Mouse (Mus musculus): ENCODE measurements at regions not wholly inside any gene's neighbourhood (a gene's known extent, or its start where the extent isn't known, plus 50 kb on each side); places are given as distances from the start of the nearest gene placed in this dataset.

- no peak for DNase-seq
These were observed 133.8 kb downstream of the Mylk4 start for GRCm38 (mm10) chr13:32649982-32650381.

DNA sequence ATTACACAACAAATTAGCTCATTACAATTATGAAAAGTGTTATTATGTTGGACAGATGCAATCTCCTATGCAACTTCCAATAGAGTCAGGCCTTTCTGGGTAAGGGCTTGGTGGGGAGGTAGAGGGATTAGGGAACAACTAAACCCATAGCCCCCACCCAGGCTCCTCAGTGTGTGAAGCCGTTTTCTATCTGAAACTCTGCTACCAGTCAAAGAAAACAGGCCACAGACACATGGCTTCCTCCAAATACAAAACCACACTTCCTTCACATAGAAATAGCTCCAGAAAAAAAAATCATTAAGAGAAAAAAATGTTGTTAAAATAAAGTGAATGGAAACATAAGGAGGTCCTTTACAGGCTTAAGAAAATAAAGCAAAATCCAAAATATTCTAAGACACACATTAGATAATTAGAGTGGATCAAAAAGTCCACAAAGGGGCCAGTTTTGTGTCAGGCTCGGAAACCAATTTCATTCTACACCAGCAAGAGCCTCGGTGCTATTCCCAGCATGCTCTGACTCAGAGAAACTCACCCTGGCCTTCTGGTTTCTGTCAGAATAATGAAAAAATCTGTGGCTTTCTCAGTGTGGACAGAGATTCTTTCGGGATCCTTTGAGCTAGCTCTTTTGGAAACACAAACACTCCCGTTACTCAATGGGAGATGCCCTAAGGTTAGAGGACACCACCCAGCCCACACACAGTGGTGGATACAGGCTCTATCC, 140.6 kb downstream of the Mylk4 start:
- intact Hi-C loops (cut with DNase I): no loop called here
- no peak for TF ChIP-seq CTCF (IDR thresholded peaks at IDR 0.05)
- H3K4me3 ChIP-seq: no peak overlapping the region
- H3K27ac ChIP-seq: no peak overlapping the region
- DNase-seq: no peak

More at GRCm38 (mm10) chr13:32649982-32650381, 133.8 kb downstream of the Mylk4 start:
- H3K4me3 ChIP-seq: no peak overlapping the region
- no peak for TF ChIP-seq CTCF (IDR thresholded peaks at IDR 0.05)
- no peak overlapping the region for H3K27ac ChIP-seq
- intact Hi-C loops (cut with DNase I): no loop called here

DNA sequence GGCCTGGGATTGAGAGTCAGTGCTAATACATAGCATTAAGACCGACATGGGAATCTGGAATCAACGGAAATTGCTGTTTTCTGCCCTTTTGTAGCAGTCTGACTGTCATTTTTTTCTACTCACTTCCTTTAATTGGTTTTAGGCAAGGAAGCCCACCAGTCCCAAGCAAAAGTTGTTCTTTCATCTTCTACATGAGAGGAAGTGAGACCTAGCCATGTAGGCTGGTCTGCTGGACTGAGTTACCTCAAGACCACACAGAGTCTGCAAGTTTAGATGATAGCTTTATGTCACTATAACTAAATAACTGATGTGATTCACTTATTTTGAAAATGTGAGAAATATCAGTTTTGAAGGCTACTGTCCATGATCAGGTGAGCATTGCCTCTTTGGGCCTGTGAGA, 142.8 kb downstream of the Mylk4 start:
- H3K27ac ChIP-seq: no peak overlapping the region
- intact Hi-C loops (cut with DNase I): no loop called here
- H3K4me3 ChIP-seq: no peak overlapping the region
- TF ChIP-seq CTCF (IDR thresholded peaks at IDR 0.05): no peak
- DNase-seq: no peak

GRCm38 (mm10) chr13:32630122-32630732, 153.5 kb downstream of the Mylk4 start:
- no peak overlapping the region for H3K4me3 ChIP-seq
- TF ChIP-seq CTCF (IDR thresholded peaks at IDR 0.05): no peak
- intact Hi-C loops (cut with DNase I): no loop called here
- H3K27ac ChIP-seq: no peak overlapping the region
- DNase-seq: peak; percentile 31

DNA sequence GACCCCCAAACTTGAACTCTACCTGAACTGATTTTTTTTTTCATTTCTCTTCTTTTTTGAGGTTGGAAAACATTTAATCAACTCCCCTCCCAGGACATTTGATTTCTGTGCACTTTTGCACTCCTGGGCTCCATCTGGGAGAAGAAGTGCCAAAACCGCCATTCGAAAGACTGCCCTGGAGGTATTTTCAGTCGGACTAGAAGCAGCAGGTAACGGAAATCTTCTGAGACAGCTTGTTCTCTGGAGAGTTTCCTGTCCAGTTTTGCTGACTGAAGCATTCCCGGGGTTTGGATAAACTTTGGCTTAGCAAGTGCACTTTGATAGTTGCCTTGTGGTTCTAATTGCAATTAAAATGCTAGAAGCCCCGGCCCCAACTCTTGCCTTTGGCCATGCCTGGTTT, 169.8 kb downstream of the Mylk4 start:
- no peak overlapping the region for H3K4me3 ChIP-seq
- H3K27ac ChIP-seq: no peak overlapping the region
- TF ChIP-seq CTCF (IDR thresholded peaks at IDR 0.05): no peak
- DNase-seq: no peak
- intact Hi-C loops (cut with DNase I): no loop called here

DNA sequence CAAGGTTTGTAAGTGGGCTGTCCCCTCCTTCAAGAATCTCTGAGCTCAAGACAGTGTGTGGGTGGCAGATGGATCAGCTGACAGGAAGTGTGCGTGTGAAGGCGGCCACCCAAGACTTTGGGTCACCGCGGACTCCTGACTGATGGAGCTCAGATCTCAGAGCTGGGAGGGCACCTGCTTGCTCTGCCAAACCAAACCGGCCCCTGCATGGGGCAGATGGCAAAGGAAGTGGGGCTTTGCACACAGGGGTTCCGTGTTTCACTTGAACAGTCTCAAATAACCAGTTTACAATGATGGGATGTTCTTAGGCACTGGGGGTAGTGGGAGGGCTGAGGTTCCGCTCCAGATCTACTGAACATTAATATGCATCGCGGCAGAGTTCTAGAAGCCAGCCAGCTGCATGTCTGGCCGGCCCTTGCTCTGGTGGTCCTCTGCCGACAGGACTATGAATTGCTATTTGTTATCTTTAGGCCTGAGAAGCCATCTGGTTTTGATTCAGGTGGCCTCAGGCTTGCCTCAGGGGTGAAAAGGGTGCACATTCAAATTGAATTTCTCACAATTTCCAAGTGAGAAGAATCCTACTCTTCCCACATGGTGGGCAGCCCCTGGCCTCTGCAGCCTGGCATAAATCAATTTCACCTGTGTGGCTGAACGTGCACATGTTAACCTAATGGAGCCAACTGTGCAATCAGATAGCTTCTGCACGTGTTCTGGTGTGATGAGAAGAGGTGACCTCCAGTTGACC, 172.0 kb downstream of the Mylk4 start:
- no peak for DNase-seq
- Histone ChIP-seq H3K4me3 (no peak overlapping the region), H3K27ac (no peak overlapping the region)
- intact Hi-C loops (cut with DNase I): no loop called here
- TF ChIP-seq CTCF (IDR thresholded peaks at IDR 0.05): no peak

DNA sequence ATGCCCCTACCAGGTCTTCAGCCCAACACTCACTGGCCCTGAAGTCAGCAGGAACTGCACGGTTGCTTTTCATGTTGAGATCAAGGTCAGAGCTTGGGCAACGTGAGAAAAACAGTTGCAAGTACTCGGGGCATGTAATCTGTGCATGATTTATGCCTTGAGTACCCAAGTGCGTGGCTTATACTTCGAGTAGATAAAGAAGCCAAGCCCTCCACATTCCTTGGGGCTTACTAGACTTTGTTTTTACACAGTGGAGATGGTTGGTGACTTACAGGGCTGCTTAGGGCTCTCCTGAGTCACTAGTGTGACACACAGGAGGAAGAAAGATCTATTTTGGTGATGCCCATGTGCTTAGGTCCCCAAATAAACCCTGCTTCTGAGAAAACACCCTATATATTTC, 172.8 kb downstream of the Mylk4 start:
- DNase-seq: no peak
- no peak overlapping the region for H3K4me3 ChIP-seq
- H3K27ac ChIP-seq: no peak overlapping the region
- intact Hi-C loops (cut with DNase I): no loop called here
- TF ChIP-seq CTCF (IDR thresholded peaks at IDR 0.05): no peak

- DNase-seq: no peak
- H3K27ac ChIP-seq: no peak overlapping the region
- no peak overlapping the region for H3K4me3 ChIP-seq
- peak; percentile 46 for TF ChIP-seq CTCF (IDR thresholded peaks at IDR 0.05)
- intact Hi-C loops (cut with DNase I): no loop called here
These were observed 175.3 kb downstream of the Mylk4 start for GRCm38 (mm10) chr13:32608413-32608812.

- no peak for DNase-seq
- intact Hi-C loops (cut with DNase I): no loop called here
- peak; percentile 25; the same call in 1 of the 2 replicates for TF ChIP-seq CTCF (IDR thresholded peaks at IDR 0.05)
- H3K27ac ChIP-seq: no peak overlapping the region
- no peak overlapping the region for H3K4me3 ChIP-seq
These were observed 179.7 kb downstream of the Mylk4 start for GRCm38 (mm10) chr13:32603925-32604590.

- intact Hi-C loops (cut with DNase I): no loop called here
- TF ChIP-seq CTCF (IDR thresholded peaks at IDR 0.05): no peak
- peak; percentile 77 for DNase-seq
- Histone ChIP-seq H3K4me3 (no peak overlapping the region), H3K27ac (0 out of 2 replicates have a peak overlapping the region, but pooled peaks have one; percentile 24)
These were observed 182.4 kb downstream of the Mylk4 start for GRCm38 (mm10) chr13:32601315-32601714.

DNA sequence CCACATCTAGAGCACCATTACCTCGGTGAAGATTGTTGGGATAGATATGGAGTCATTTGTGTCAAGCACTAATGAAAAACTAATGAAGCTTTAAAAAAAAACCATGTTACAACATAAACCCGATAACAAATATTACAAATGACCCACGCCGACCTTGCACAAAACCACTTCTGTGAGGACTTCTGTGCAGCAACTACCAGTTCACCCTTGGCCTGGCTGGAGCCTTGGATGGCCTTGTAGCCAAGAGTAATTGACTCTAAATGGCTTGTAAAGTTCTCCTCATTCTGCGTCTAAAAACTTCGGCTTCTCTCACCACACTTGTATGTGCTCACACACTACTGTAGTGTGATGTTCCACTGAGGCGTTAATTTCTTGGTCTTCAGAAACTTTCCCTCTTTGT, 190.1 kb downstream of the Mylk4 start:
- Histone ChIP-seq H3K4me3 (no peak overlapping the region), H3K27ac (no peak overlapping the region)
- intact Hi-C loops (cut with DNase I): no loop called here
- no peak for DNase-seq
- TF ChIP-seq CTCF (IDR thresholded peaks at IDR 0.05): no peak

DNA sequence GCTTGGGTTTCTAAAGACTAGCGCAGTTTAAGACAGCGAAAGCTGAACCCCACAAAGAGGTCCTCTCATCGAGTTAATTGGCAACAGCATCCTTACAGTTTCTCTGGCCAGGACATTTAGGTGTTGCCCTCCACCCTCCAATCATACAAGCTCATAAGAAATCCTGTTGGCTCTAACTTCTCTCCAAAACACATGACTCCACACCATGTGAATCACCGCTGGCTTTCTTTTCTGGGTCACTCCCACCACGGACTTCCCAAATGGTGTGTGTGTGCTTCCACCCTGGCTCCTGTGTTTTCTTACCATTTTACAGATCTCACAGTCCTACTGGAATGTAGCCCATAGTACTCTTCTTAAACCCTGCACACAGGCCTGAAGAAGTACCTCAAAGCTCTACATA, 190.6 kb downstream of the Mylk4 start:
- Histone ChIP-seq H3K27ac (no peak overlapping the region), H3K4me3 (no peak overlapping the region)
- no peak for DNase-seq
- TF ChIP-seq CTCF (IDR thresholded peaks at IDR 0.05): no peak
- intact Hi-C loops (cut with DNase I): no loop called here

GRCm38 (mm10) chr13:32581598-32581997, 202.2 kb downstream of the Mylk4 start:
- Histone ChIP-seq H3K27ac (no peak overlapping the region), H3K4me3 (no peak overlapping the region)
- DNase-seq: no peak
- TF ChIP-seq CTCF (IDR thresholded peaks at IDR 0.05): no peak
- intact Hi-C loops (cut with DNase I): no loop called here

All from gastrocnemius, adult 2 months (tissue).